Mouse (Mus musculus): ENCODE measurements around the gene Peak1.

GRCm38 (mm10) chr9:56326511-56327005 lies 91.3 kb downstream of the Peak1 start:
- TF ChIP-seq EP300 (IDR thresholded peaks at IDR 0.05; ENCODE audit: insufficient read depth, low read depth, low read length) (no peak), CTCF (IDR thresholded peaks at IDR 0.05) (no peak)
